Mouse (Mus musculus) heart, embryonic 11.5 days (tissue): ENCODE results near the gene Socs7. TPM values are rescaled to one million over a fixed set of nuclear protein-coding genes. Genes with fewer than 3 reads are reported as not detected.
A peak's percentile ranks its signal among the peaks of the same experiment; 100 is the strongest.
"Not testable (repeated sequence)": the region's sequence is repeated elsewhere in the genome, so short reads cannot be mapped to it uniquely, and the experiment has no call there.

Experiments
- ATAC-seq: fragments of 200-750 bp; cut with Nextera tagmentation; replicated peaks from 2 replicates; pipeline ENCODE4 v1.8.0; 2017; ENCODE audit warnings: moderate library complexity; ENCODE audit not compliant: insufficient number of reproducible peaks, low FRiP score, low TSS enrichment
- H3K27ac ChIP-seq: fragments of 300-500 bp; sonication (generic); 2 replicates; pipeline ENCODE4 v1.5.1; 2014; ENCODE audit warnings: mild to moderate bottlenecking, low read depth, low read length
- H3K27me3 ChIP-seq: fragments of 300-500 bp; sonication (generic); 2 replicates; pipeline ENCODE4 v1.6.1; 2014; ENCODE audit warnings: mild to moderate bottlenecking, low read length, mixed read lengths; ENCODE audit not compliant: control insufficient read depth, insufficient read depth
- H3K36me3 ChIP-seq: fragments of 300-500 bp; sonication (generic); 2 replicates; pipeline ENCODE4 v1.6.1; 2014; ENCODE audit warnings: mild to moderate bottlenecking, low read length, moderate library complexity, mixed read lengths; ENCODE audit not compliant: control insufficient read depth, insufficient read depth
- H3K4me1 ChIP-seq: fragments of 300-500 bp; sonication (generic); 2 replicates; pipeline ENCODE4 v1.6.1; 2014; ENCODE audit warnings: low read length; ENCODE audit not compliant: control insufficient read depth, insufficient read depth
- H3K4me2 ChIP-seq: fragments of 300-500 bp; sonication (generic); 2 replicates; pipeline ENCODE4 v1.6.1; 2014; ENCODE audit warnings: mild to moderate bottlenecking, moderate library complexity
- H3K4me3 ChIP-seq: fragments of 300-500 bp; sonication (generic); 2 replicates; pipeline ENCODE4 v1.5.1; 2014; ENCODE audit warnings: low read depth, low read length
- H3K9ac ChIP-seq: fragments of 300-500 bp; sonication (generic); 2 replicates; pipeline ENCODE4 v1.6.1; 2014; ENCODE audit warnings: mild to moderate bottlenecking, low read depth, low read length, moderate library complexity
- H3K9me3 ChIP-seq: fragments of 300-500 bp; sonication (generic); replicated peaks from 2 replicates; pipeline ENCODE4 v1.6.1; 2016; ENCODE audit warnings: low read length; ENCODE audit not compliant: control insufficient read depth
- WGBS: fragments of 180-500 bp; shearing (Covaris S2); extraction: QIAGEN DNeasy Blood & Tissue Kit; methylation state at CpG from one replicate; pipeline ENCODE4 v1.1.7; 2014; ENCODE audit not compliant: insufficient replicate concordance; 5-methylcytosine and 5-hydroxymethylcytosine counted together
- polyA plus RNA-seq: library from polyadenylated mRNA; unstranded; fragments of >200 nt; fragmentation: Nextera tagmentation; extraction: Ambion mirVana; gene quantifications from 2 replicates; pipeline ENCODE4 v1.2.1, GENCODE M21; 2014

The Socs7 gene
- polyA plus RNA-seq, 1 experiment from 2014 or later: 2.9 TPM

DNA sequence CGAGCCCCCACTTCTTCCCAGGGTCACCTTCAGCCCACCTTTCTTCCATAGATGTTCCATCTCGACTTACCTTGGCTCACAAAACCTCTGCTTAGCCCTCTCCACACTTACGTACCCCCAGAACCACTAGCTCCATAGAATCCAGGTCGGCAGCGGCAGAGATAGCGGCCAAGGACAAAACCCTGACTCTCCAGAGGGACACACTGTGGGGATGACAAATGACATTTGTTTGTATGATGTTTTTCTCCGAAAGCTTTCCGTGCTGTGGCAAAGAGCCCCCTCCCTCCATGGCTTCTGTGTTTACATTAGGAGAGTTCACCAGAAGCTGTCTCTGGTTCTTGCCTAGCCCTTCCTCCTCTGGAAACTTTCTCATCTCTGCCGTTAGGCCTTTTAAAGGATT, 15.1 kb upstream of the Socs7 start:
- H3K27ac ChIP-seq: no peak overlapping the region
- no peak for ATAC-seq
- no peaks in the 10 kb centered on the region for H3K27me3 ChIP-seq
- no peak overlapping the region for H3K4me3 ChIP-seq
- H3K9ac ChIP-seq: no peak overlapping the region
- H3K4me1 ChIP-seq: peaks cover 17% of the 10 kb centered on the region
- H3K36me3 ChIP-seq: no peaks in the 10 kb centered on the region
- 76% methylated on average over 9 of the region's 9 CpGs for WGBS
- H3K9me3 ChIP-seq: no peaks in the 10 kb centered on the region
- H3K4me2 ChIP-seq: no peak overlapping the region

- no peak overlapping the region for H3K9ac ChIP-seq
- H3K4me2 ChIP-seq: no peak overlapping the region
- H3K4me1 ChIP-seq: peaks cover 17% of the 10 kb centered on the region
- H3K9me3 ChIP-seq: no peaks in the 10 kb centered on the region
- WGBS: 14% methylated on average over 2 of the region's 2 CpGs
- no peaks in the 10 kb centered on the region for H3K36me3 ChIP-seq
- no peak overlapping the region for H3K4me3 ChIP-seq
- H3K27me3 ChIP-seq: no peaks in the 10 kb centered on the region
- no peak; the same call in 1 of the 2 replicates for ATAC-seq
- H3K27ac ChIP-seq: peak overlapping the region; percentile 24
Observed at GRCm38 (mm10) chr11:97350035-97350434, 12.3 kb upstream of the Socs7 start.

- H3K9me3 ChIP-seq: no peaks in the 10 kb centered on the region
- no peaks in the 10 kb centered on the region for H3K27me3 ChIP-seq
- no peaks in the 10 kb centered on the region for H3K36me3 ChIP-seq
- 81% methylated on average over 3 of the region's 3 CpGs for WGBS
- no peak for ATAC-seq
- peaks cover 13% of the 10 kb centered on the region for H3K4me1 ChIP-seq
- H3K27ac ChIP-seq: no peak within 1 kb of the TSS
- no peak within 1 kb of the TSS for H3K4me2 ChIP-seq
- H3K4me3 ChIP-seq: no peak within 1 kb of the TSS
- no peak within 1 kb of the TSS for H3K9ac ChIP-seq
Observed at GRCm38 (mm10) chr11:97352027-97352684, 10.2 kb upstream of the Socs7 start, which contains the start of gene Gpr179. Gene Gpr179, minus strand, starts transcription at chr11:97352077.

DNA sequence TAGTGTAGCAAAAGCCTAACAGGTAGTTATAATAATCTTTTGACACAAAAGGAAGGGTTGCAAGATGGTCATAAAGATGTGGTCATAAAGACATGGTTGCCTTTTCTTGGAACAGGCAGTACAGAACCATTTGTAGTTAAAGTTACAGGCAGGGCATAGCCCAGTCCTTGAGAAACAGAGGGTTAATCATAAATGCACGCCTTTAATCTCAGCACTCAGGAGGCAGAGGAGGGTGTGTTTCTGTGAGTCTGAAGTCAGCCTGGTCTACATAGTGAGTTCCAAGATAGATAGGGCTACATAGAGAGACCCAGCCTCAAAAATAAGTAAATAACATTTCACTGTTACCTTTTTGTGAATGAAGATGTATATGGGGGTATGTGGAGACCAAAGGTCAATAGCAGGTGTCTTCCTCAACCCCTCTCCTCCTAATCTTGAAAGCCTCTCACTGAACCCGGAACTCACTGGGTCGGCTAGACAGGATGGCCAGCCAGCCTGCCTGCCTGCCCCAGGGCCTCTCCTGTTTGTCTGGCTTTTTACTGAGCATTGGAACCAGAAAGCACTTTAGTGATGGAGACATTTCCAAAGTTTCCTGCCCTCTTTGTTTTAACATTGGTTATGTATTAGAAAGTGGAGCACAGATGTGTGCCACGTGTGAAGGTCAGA, 9.3 kb upstream of the Socs7 start:
- no peak overlapping the region for H3K4me3 ChIP-seq
- no peak overlapping the region for H3K4me2 ChIP-seq
- 58% methylated on average over 4 of the region's 4 CpGs for WGBS
- ATAC-seq: no peak
- no peaks in the 10 kb centered on the region for H3K27me3 ChIP-seq
- H3K36me3 ChIP-seq: no peaks in the 10 kb centered on the region
- H3K9ac ChIP-seq: no peak overlapping the region
- peaks cover 13% of the 10 kb centered on the region for H3K4me1 ChIP-seq
- H3K9me3 ChIP-seq: no peaks in the 10 kb centered on the region
- no peak overlapping the region for H3K27ac ChIP-seq

- Histone ChIP-seq H3K27ac (no peak overlapping the region), H3K36me3 (no peaks in the 10 kb centered on the region), H3K4me2 (no peak overlapping the region), H3K4me3 (no peak overlapping the region), H3K27me3 (no peaks in the 10 kb centered on the region), H3K4me1 (peaks cover 11% of the 10 kb centered on the region), H3K9me3 (no peaks in the 10 kb centered on the region), H3K9ac (no peak overlapping the region)
- 63% methylated on average over 2 of the region's 2 CpGs for WGBS
- no peak for ATAC-seq
Observed at GRCm38 (mm10) chr11:97354646-97355045, 7.7 kb upstream of the Socs7 start.

- no peak overlapping the region for H3K9ac ChIP-seq
- H3K4me1 ChIP-seq: peaks cover 5% of the 10 kb centered on the region; the same call in 1 of the 2 replicates
- H3K36me3 ChIP-seq: no peaks in the 10 kb centered on the region
- H3K9me3 ChIP-seq: no peaks in the 10 kb centered on the region
- H3K4me3 ChIP-seq: no peak overlapping the region
- ATAC-seq: no peak
- WGBS: 84% methylated on average over 7 of the region's 7 CpGs
- no peaks in the 10 kb centered on the region for H3K27me3 ChIP-seq
- H3K27ac ChIP-seq: no peak overlapping the region
- H3K4me2 ChIP-seq: no peak overlapping the region
Observed at GRCm38 (mm10) chr11:97355247-97355646, 7.1 kb upstream of the Socs7 start.

- not testable (repeated sequence) for H3K27ac ChIP-seq, H3K4me1 ChIP-seq, H3K4me3 ChIP-seq, H3K9ac ChIP-seq, ATAC-seq, H3K27me3 ChIP-seq, H3K36me3 ChIP-seq, H3K9me3 ChIP-seq, H3K4me2 ChIP-seq
- 12% methylated on average over 4 of the region's 6 CpGs for WGBS
Observed at GRCm38 (mm10) chr11:97357663-97358062, 4.7 kb upstream of the Socs7 start.

DNA sequence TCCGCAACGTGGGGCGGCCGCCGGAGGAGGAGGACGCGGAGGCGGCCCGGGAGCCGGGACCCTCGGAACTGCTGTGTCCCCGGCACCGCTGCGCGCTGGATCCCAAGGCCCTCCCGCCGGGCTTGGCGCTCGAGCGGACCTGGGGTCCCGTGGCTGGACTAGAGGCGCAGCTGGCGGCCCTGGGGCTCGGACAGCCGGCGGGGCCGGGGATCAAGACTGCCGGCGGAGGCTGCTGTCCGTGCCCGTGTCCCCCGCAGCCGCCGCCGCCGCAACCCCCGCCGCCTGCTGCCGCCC, 245 bp downstream of the Socs7 start:
- peak overlapping the region; percentile 94 for H3K4me3 ChIP-seq
- no peaks in the 10 kb centered on the region for H3K36me3 ChIP-seq
- peak; percentile 47 for ATAC-seq
- WGBS: 0% methylated on average over 18 of the region's 39 CpGs
- H3K27me3 ChIP-seq: no peaks in the 10 kb centered on the region
- H3K4me1 ChIP-seq: peaks cover 19% of the 10 kb centered on the region
- H3K9me3 ChIP-seq: no peaks in the 10 kb centered on the region
- H3K27ac ChIP-seq: peak overlapping the region; percentile 98
- peak overlapping the region; percentile 91 for H3K4me2 ChIP-seq
- H3K9ac ChIP-seq: peak overlapping the region; percentile 98
